Mouse (Mus musculus) ovary, adult 18-20 months (tissue): ENCODE measurements around the gene Gimap3.

Experiments
- DNase-seq: peaks from one replicate; pipeline ENCODE4 v3.0.0; 2022; ENCODE audit warnings: low spot score, mixed read lengths

Gimap3 gene

DNA sequence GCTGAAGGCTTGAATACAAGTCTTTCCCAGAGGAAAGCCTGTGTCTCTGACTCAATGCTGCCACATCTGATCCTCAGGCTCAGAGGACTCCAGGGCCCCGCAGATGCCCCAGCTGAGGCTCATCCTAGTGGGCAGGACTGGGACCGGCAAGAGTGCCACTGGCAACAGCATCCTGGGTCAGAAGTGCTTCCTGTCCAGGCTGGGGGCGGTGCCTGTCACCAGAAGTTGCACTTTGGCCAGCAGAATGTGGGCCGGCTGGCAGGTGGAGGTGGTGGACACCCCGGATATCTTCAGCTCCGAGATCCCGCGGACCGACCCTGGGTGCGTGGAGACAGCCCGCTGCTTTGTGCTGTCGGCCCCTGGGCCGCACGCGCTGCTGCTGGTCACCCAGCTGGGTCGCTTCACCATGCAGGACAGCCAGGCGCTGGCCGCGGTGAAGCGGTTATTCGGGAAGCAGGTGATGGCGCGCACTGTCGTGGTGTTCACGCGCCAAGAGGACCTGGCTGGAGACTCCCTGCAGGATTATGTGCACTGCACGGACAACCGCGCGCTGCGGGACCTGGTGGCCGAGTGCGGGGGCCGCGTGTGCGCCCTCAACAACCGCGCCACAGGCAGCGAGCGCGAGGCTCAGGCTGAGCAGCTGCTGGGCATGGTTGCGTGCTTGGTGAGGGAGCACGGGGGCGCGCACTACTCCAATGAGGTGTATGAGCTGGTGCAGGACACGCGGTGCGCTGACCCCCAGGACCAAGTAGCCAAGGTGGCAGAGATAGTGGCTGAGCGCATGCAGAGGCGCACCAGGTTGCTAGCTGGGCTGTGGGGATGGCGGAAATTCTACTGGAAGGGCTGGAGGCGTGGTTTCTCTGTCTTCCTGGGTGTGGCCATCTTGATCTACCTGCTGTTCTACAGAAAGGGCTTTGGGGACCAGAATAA, 28.0 kb downstream of the Gimap3 start:
- DNase-seq: no peak

DNA sequence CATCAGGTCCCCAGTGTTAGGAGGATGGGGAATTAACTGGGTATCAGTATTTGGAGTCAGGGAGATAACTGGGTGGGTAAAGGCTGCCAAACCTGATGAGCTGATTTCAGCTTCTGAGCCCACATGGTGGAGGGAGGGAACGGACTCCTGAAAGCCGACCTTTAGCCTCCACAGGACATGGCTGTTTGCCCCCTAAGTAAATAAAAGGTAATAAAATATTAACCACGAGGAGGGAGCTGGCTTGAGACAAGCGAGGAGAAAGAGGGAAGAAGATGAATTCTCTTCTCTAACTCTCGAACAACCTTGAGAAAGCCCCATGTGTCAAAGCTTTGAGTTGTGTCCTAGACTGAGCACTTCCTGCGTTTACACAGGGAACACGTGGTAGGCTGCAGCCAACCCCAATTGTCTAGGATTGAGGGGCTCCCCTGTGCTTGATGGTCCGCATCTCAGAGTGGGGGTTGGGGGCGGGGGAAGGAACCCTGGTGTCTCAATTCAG, 28.9 kb downstream of the Gimap3 start:
- DNase-seq: no peak

DNA sequence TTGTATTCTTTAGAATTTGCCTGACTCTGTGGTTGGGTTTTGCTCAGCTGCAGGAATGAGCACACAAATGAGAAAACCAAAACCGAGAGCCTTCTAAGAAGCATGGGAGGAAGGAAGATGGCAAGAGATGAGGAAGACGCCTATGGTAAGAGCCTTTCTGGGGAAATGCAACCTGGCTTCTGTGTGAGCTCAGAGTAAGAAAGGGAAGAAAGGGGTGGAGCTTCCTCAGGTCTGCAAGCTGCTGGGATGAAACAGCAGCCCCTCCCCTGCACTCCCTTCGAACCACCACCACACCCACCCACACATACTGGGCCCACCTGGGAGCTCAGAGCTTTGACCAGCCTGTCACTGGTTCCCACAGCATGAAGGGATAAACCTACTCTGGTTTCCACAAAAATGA, 29.4 kb downstream of the Gimap3 start:
- DNase-seq: no peak

DNA sequence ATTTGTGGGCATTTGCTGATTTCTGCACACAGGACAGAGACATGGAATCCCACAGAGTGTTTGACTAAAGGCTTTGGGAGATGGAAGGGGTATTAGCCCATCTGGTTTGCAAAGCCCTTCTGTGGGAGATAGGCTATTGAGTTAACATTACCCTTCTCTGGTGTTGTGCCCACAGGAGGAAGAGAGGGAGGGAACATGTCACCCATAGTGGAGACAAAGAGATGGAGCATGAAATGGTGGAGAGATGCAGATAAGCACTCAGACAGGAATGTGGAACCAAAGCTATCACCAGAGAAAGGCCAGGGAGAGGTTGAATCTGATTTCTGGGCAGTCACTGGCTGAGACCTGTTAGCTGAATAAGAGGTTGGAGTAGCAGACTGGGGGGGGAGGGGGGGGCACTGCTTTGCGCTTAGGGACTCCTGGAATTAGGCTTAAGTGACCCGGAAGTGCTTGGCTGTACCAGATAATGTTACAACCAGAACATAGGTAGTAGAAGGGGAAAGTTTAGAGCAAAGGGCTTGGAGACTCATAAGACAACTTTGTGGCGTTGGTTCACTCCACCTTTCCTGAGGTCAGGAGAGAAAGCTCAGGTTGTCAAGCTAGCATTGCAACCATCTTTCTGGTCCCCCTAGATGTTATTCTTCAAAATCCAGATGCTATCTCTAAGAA, 30.0 kb downstream of the Gimap3 start:
- DNase-seq: no peak

DNA sequence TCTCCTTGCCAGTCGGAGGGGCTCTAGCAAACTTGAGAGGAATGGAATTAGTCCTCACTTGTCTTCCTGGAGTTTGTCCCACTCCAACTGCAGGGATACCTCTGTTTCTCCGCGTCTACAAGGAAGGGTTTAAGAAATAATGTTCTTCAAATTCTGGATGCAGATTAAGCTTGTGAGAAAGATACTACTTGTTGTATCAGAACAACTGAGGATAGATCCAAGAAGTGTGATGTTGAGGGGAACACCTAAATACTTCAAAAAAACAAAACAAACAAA, 30.9 kb downstream of the Gimap3 start:
- no peak for DNase-seq

DNA sequence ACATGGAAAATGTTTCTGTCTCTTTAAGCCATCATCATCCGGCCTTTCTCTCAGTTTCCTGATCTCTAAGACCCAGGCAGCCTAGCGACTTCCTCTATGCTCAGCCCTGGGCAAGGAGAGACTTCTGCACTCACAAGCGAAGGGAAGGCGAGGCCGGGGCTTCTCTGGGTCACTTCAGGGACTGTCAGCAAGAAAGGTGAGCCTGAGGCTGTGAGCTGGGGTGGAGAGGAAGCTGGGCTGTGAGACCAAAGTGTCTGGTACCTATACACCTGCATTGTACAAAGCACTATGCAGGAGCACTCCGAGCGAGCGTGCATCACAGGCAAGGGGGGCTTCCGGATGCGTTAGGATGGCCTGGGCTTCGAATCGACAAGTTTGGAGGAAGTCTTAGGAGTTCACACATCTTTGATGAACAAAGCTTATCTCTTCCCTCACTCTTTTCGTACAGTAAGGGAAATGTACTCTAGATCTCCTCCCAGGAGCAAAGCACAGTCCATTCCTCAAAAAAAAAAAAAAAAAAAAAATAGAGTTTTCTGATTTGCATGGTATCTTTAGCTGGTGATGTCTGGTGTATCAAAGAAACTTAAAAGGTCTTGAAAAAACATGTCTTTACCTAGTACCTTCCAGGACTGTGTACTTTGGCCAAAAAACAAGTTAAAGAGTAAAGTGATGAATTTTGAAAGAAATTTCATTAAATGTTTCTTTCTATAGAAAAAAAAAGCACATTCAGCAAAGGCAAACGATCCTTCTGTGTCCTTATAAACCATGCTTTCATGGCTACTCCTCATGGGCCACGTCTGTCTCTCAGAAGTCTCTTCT, 31.5 kb downstream of the Gimap3 start, which contains the start of gene Gimap1:
TSS of gene Gimap1 (plus strand) at position 94 of the 819 bp plus-strand sequence.
- DNase-seq: no peak

DNA sequence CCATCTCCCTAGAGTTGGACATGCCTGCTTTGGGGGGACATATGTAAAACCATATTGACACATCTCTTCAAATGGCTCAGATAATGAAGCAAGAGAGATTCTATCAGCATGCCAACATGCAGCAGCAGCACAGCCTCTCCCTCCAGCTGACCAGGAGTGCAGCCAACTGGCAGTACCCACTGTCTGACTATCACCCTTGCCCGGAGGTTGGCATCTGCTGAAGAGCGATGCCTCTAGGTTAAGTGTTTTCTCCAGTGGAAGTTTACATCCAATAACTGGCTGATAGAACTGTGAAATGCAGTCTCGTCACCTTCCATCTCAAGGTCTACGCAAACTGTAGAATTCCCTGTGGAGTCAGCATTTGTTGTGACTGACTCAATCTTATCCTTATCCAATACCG, 33.0 kb downstream of the Gimap3 start:
- DNase-seq: no peak

DNA sequence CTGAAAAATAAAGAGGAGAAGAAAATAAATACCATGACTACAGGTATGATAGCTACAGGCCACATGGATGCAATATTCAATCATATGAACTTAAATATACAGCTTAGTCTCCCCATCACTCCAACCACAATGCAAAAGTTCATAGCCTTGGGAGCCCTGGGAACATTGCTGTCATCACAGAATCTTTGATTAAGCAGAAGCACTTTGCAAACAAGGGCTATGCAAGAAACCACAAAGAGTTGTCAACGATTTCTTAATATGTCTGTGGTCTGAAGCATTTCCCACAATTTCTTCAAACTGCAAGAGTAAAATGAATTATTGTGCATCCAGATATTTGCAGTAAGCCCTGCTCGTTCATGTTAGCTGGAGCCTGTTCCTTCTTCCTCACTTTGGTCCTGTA, 33.6 kb downstream of the Gimap3 start:
- no peak for DNase-seq

DNA sequence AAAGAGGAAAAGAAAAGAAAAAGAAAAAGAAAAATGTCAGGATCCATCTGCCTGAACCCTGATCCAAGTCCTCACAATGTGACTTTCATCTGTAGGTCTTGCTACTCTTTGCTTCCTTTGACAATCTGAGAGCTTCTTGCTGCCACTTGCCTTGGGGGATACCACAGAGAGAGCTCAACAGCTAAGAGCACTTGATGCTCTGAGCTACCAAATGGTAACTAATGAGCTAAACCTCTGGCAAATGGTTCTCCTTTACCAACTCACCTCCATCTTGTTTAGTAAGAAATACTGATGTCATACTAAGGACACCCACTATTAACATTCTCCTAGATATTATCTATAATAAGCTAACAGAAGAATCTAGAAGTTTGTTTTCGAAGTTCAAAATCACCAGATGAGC, 37.0 kb downstream of the Gimap3 start:
- no peak for DNase-seq

DNA sequence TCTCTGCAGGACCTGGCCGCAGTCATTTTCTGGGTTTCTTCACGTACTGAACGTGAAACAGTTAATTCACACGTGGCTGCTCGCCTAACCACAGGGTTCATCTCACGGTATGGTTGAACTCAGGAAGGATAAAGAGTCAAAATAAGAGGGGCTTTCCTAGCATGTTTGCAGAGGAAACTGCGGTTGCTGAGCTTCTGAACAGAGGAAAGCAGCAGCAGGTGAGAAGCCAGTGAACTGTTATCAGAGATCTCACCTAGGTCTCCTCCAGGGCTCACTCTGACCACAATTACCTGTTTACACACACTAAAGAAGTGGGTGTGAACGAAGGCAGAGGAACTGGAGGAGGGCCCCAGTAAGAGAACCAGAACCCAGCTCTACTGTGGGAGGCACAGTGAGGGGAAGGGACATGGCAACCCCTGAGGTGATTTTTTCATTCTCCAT, 37.8 kb downstream of the Gimap3 start:
- DNase-seq: no peak

DNA sequence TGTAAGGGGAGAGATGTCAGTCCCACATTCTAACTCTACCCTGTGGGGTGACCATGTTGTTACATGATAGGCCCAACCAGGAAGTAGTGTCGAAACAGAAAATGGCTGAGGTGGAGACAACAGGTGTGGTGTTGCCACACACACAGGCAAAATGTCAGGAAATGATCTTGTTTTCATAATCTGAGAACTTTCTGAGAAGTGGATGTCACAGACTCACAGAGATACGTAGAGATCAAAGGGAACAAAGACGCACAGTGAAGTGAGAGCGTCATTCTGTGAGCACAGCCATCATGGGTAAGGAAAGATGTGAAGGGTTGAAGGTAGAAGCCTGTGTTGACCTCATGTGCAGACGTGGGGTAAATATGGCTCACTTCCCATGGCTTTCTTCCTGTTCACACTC, 42.9 kb downstream of the Gimap3 start:
- DNase-seq: no peak

DNA sequence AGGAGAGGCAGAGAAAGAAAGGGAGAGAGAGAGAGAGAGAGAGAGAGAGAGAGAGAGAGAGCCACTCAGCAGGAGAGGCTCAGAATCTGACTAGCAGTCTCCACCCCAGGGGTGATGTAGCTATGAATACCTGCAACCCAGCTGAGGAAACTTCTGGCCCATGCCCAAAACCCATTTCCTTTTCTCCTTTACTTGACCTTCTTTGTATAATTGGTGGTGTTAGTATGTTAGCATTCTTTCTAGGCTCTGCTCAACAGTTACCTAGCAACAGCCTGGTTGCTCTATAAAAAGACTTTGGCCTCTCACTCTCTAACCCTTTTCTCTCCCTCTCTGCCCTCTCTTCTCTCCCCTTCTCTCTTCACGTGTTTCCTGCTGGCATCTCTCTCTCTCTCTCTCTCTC, 45.2 kb downstream of the Gimap3 start:
- no peak for DNase-seq

DNA sequence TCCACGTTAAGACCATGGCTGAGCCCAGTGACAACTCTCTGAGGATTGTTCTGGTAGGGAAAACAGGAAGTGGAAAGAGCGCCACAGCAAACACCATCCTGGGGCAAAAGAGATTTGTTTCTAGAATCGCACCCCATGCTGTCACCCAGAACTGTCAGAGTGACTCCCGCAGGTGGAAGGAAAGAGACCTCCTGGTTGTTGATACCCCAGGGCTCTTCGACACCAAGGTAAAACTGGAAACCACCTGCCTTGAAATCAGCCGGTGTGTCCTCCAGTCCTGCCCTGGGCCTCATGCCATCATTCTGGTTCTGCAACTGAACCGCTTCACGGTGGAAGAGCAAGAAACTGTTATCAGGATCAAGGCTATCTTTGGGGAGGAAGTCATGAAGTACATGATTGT, 47.2 kb downstream of the Gimap3 start:
- no peak for DNase-seq

DNA sequence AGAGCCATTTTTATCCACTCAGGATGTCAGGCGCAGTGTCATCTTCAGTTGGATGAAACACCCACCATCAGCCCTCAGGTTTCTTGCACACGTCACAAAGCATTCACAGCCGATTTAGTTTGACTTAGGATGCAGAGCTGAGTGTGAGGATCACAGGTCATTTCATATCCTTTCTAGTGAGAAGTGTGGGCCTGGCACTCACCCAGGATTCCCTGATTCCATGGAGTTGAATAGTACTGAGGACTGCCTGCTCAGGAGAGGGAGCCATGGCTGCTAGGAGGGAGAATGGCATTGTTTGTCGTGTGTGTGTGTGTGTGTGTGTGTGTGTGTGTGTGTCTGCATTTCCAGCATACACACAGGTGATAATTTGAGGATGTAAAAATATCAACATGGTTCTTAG, 50.3 kb downstream of the Gimap3 start:
- DNase-seq: no peak

DNA sequence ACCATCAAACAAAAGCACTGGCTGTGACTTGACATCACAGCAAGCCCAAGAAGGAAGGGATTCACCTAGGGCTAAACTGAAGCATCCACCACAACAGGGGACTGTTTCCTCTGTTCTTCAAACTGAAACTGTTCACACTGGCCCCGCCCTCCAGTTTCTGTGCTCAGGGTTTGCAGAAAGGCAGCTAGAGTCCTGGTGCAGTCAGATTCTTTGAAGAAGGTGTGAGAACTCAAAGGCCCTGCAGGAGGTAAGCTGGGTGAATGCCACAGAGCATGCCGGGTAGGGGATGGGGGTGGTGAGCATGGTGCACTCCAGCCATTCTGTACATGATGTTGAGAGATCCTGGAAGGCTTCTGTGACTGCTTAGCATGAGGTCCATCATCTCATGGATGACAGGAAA, 52.2 kb downstream of the Gimap3 start, which contains the start of the genes Gm28053 and Gimap7:
TSS of gene Gm28053 (plus strand) at position 153 of the 400 bp plus-strand sequence.
TSS of gene Gimap7 (plus strand) at position 167 of the 400 bp plus-strand sequence.
- no peak for DNase-seq
